Mouse (Mus musculus) heart, adult 2 months (tissue): ENCODE results near the gene Adat3. TPM values are rescaled to one million over a fixed set of nuclear protein-coding genes. Genes with fewer than 3 reads are reported as not detected.

Experiments used
- DNase-seq, 2 experiments: peaks; one replicate each; pipeline ENCODE4 v3.0.0; 2021
- H3K27ac ChIP-seq: fragments of 200-600 bp; 2 replicates; pipeline ENCODE4 v1.8.1; 2022
- H3K27me3 ChIP-seq: fragments of 200-500 bp; 2 replicates; pipeline ENCODE4 v1.6.1; 2012; ENCODE audit warnings: mild to moderate bottlenecking, low read length, inconsistent platforms, mixed read lengths; ENCODE audit not compliant: control insufficient read depth, insufficient read depth
- H3K36me3 ChIP-seq: fragments of 200-500 bp; 2 replicates; pipeline ENCODE4 v1.6.1; 2012; ENCODE audit warnings: low read length, inconsistent platforms; ENCODE audit not compliant: control insufficient read depth, insufficient read depth
- H3K4me1 ChIP-seq: fragments of 200-500 bp; 2 replicates; pipeline ENCODE4 v1.6.1; 2011; ENCODE audit warnings: low read length; ENCODE audit not compliant: control insufficient read depth, insufficient read depth
- H3K4me3 ChIP-seq: fragments of 200-600 bp; 2 replicates; pipeline ENCODE4 v1.8.1; 2022
- H3K79me2 ChIP-seq: fragments of 200-500 bp; replicated peaks from 2 replicates; pipeline ENCODE4 v1.6.1; 2012; ENCODE audit warnings: mild to moderate bottlenecking, inconsistent platforms, low read length, moderate library complexity, mixed read lengths; ENCODE audit not compliant: control insufficient read depth, insufficient read depth
- H3K9ac ChIP-seq: fragments of 200-500 bp; 2 replicates; pipeline ENCODE4 v1.6.1; 2012; ENCODE audit warnings: low read depth, mild to moderate bottlenecking, control low read depth, inconsistent platforms, low read length, mixed read lengths
- CTCF ChIP-seq: fragments of 200-600 bp; IDR thresholded peaks from 2 replicates; pipeline ENCODE4 v1.8.1; 2022; ENCODE audit warnings: antibody characterized with exemption, mild to moderate bottlenecking, moderate library complexity
- EP300 ChIP-seq: fragments of 200-500 bp; IDR thresholded peaks from 2 replicates; pipeline ENCODE4 v1.6.1; 2011; ENCODE audit warnings: low read depth, low read length, control low read depth; ENCODE audit not compliant: insufficient read depth
- POLR2A ChIP-seq: fragments of 200-500 bp; IDR thresholded peaks from 2 replicates; pipeline ENCODE4 v1.6.1; 2011; ENCODE audit warnings: mild to moderate bottlenecking, low read depth, low read length, control low read depth; ENCODE audit not compliant: insufficient read depth
- WGBS: fragments of 180-500 bp; shearing (Covaris S2); methylation state at CpG from one replicate; pipeline ENCODE4 v1.1.7; 2018; 5-methylcytosine and 5-hydroxymethylcytosine counted together
- intact Hi-C: fragments of 180-260 bp; cut with DNase I; formaldehyde crosslinking; loops from one replicate; pipeline ENCODE4 v1.15.1; 2025
- polyA plus RNA-seq: library from polyadenylated mRNA; depleted of rRNA; stranded (reverse); fragments of >200 nt; gene quantifications from 2 replicates; pipeline ENCODE4 v1.2.3, GENCODE M21; 2012
- total RNA-seq, 2 experiments: library from RNA; stranded (reverse); gene quantifications; 2 replicates each; pipeline ENCODE4 v1.2.3; 2021

Adat3 gene
- total and polyA plus RNA-seq, 3 experiments = 0.60 to 2.5 (median 1.1) TPM

- no peaks in the 10 kb centered on the region for H3K79me2 ChIP-seq
- TF ChIP-seq POLR2A = no peak
- no peak for TF ChIP-seq EP300
- TF ChIP-seq CTCF = no peak
- H3K4me1 ChIP-seq = peaks cover 2% of the 10 kb centered on the region; the same call in 1 of the 2 replicates
- intact Hi-C loops = loop anchor here (2.0 kb wide), 1 partner anchor 15 kb away; no protein-coding TSS in a partner anchor
- 49% methylated on average over 8 of the region's 8 CpGs for WGBS
- no peaks in the 10 kb centered on the region for H3K36me3 ChIP-seq
- H3K9ac ChIP-seq = no peak overlapping the region
- no peak for DNase-seq
- H3K4me3 ChIP-seq = no peak overlapping the region
- H3K27ac ChIP-seq = no peak overlapping the region
- H3K27me3 ChIP-seq = no peaks in the 10 kb centered on the region
These were observed 17.0 kb downstream of the Adat3 start for GRCm38 (mm10) chr10:80619465-80620244.

GRCm38 (mm10) chr10:80620365-80620764 lies 17.7 kb downstream of the Adat3 start:
- Histone ChIP-seq H3K27me3 (no peaks in the 10 kb centered on the region), H3K9ac (no peak overlapping the region), H3K4me3 (no peak overlapping the region), H3K27ac (no peak overlapping the region), H3K4me1 (peaks cover 4% of the 10 kb centered on the region; the same call in 1 of the 2 replicates), H3K36me3 (no peaks in the 10 kb centered on the region), H3K79me2 (no peaks in the 10 kb centered on the region)
- no peak for TF ChIP-seq CTCF
- no peak for TF ChIP-seq POLR2A
- TF ChIP-seq EP300 = no peak
- intact Hi-C loops = loop anchor here (2.0 kb wide), 1 partner anchor 16 kb away; no protein-coding TSS in a partner anchor
- no peak for DNase-seq
- WGBS = 85% methylated on average over 9 of the region's 9 CpGs

GRCm38 (mm10) chr10:80620796-80621689 lies 18.4 kb downstream of the Adat3 start:
- no peaks in the 10 kb centered on the region for H3K27me3 ChIP-seq
- WGBS = 58% methylated on average over 16 of the region's 16 CpGs
- intact Hi-C loops = loop anchor here (2.0 kb wide), 1 partner anchor 16 kb away; no protein-coding TSS in a partner anchor
- H3K27ac ChIP-seq = peak overlapping the region; percentile 91
- H3K9ac ChIP-seq = no peak overlapping the region
- no peaks in the 10 kb centered on the region for H3K79me2 ChIP-seq
- no peak for TF ChIP-seq POLR2A
- no peak for TF ChIP-seq CTCF
- TF ChIP-seq EP300 = no peak
- H3K4me1 ChIP-seq = peaks cover 5% of the 10 kb centered on the region; the same call in 1 of the 2 replicates
- no peak for DNase-seq
- peak overlapping the region; percentile 78 for H3K4me3 ChIP-seq
- H3K36me3 ChIP-seq = no peaks in the 10 kb centered on the region

- H3K4me3 ChIP-seq = peak overlapping the region; percentile 78
- H3K36me3 ChIP-seq = no peaks in the 10 kb centered on the region
- no peak overlapping the region for H3K9ac ChIP-seq
- peaks cover 7% of the 10 kb centered on the region; the same call in 1 of the 2 replicates for H3K4me1 ChIP-seq
- intact Hi-C loops = loop anchor here (2.0 kb wide), 1 partner anchor 17 kb away; no protein-coding TSS in a partner anchor
- H3K27me3 ChIP-seq = no peaks in the 10 kb centered on the region
- 0 out of 2 replicates have a peak, but pooled peaks have one; percentile 4 for TF ChIP-seq CTCF
- TF ChIP-seq EP300 = no peak
- no peak for DNase-seq
- WGBS = 1% methylated on average over 9 of the region's 9 CpGs
- peak overlapping the region; percentile 91 for H3K27ac ChIP-seq
- H3K79me2 ChIP-seq = no peaks in the 10 kb centered on the region
These were observed 18.9 kb downstream of the Adat3 start for GRCm38 (mm10) chr10:80621690-80621939.

- intact Hi-C loops = loop anchor here (2.0 kb wide), 2 partner anchors 17 to 45 kb away; partner anchors contain the start of gene Klf16
- peak; percentile 99 for DNase-seq
- Histone ChIP-seq H3K27me3 (no peaks in the 10 kb centered on the region), H3K27ac (peak overlapping the region; percentile 91), H3K4me3 (peak overlapping the region; percentile 78), H3K9ac (peak overlapping the region; percentile 54), H3K36me3 (no peaks in the 10 kb centered on the region), H3K79me2 (no peaks in the 10 kb centered on the region), H3K4me1 (peaks cover 7% of the 10 kb centered on the region; the same call in 1 of the 2 replicates)
- TF ChIP-seq POLR2A (peak; percentile 91), EP300 (peak; percentile 91), CTCF (no peak)
- WGBS = under 1% methylated on average over 64 of the region's 64 CpGs
These were observed 19.4 kb downstream of the Adat3 start for GRCm38 (mm10) chr10:80621940-80622660.
